Comparison of ENCODE assay signal across 8 mouse cellular contexts in the genomic region with DNA sequence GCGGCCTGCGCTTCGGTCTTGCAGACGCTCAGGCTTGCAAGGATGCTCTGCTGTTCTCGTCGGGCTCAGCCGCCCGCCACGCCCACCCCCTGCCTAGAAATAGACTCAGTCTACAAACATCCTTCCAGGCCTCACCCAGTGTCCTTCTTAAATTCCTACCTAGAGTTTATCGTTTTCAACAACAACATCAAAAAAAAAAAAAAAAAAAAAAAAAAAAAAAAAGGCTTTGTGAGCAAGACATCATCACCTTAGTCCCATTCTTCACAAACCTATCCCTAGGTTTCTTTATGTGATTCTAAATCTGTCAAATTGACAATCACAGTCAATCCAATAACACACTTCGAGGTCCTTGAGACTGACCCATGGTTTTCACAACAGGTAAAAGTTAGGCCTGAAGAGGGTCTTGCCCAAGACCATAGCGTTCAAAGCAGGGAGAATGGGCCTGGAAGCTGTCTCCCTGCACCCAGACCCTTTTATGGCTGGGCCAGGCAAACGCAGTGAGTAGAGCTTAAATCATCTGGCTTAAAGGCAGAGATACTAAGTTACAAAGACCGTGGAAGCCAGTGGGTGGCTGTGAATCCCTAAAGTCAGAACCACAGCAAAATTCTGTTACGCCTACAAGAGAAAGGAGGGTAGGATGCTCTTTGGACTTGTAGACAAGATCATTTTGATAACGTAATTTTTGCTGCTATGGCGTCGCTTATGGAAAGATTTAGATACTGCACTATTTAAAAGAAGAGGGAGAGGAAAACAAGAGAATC. TPM values are rescaled to one million over a fixed set of nuclear protein-coding genes. Genes with fewer than 3 reads are reported as not detected.
DNase-seq lines count a peak whose midpoint lies in the region; ATAC-seq lines count a peak whose summit lies in the region.

No protein-coding gene starts in this region.

- peaks cover 3% of the 10 kb centered on the region; the same call in 1 of the 2 replicates for H3K4me1 ChIP-seq in lung, embryonic 16.5 days (replicated peaks; ENCODE audit: control insufficient read depth, insufficient read depth, low read length)
- H3K4me1 ChIP-seq in limb, embryonic 11.5 days (ENCODE audit: control insufficient read depth, insufficient read depth, low read length), result 0 out of 2 replicates have a peak, but pooled peaks cover 3% of the 10 kb centered on the region
- peaks cover 8% of the 10 kb centered on the region; the same call in 1 of the 2 replicates for H3K4me1 ChIP-seq in stomach, embryonic 15.5 days

- peak; percentile 12 for DNase-seq in CD4-positive, CD25-positive, alpha-beta regulatory T cell, adult 2 months (ENCODE audit: low read depth, low spot score)
- DNase-seq in lung, postnatal 25 days (ENCODE audit: low spot score), result no peak
- no peak for DNase-seq in limb, embryonic 11.5 days (ENCODE audit: low spot score)
- no peak for DNase-seq in embryo, embryonic 9.5 days (ENCODE audit: extremely low spot score)

- H3K27me3 ChIP-seq in lung, embryonic 16.5 days (ENCODE audit: control insufficient read depth, insufficient read depth, low read depth, low read length), result no peaks in the 10 kb centered on the region
- no peaks in the 10 kb centered on the region for H3K27me3 ChIP-seq in limb, embryonic 11.5 days (ENCODE audit: control insufficient read depth, insufficient read depth, low read length)
- no peaks in the 10 kb centered on the region for H3K27me3 ChIP-seq in stomach, embryonic 15.5 days (replicated peaks)

- peak overlapping the region; percentile 72 for H3K4me2 ChIP-seq in lung, embryonic 16.5 days (ENCODE audit: low read depth, low read length)
- H3K4me2 ChIP-seq in limb, embryonic 11.5 days (ENCODE audit: low read depth, severe bottlenecking), result peak overlapping the region; percentile 72
- peak overlapping the region; percentile 70 for H3K4me2 ChIP-seq in stomach, embryonic 15.5 days

- no peak for ATAC-seq in CD4-positive, CD25-positive, alpha-beta regulatory T cell, adult 4 months
- ATAC-seq in lung, embryonic 16.5 days (ENCODE audit: low read depth), result no peak
- ATAC-seq in limb, embryonic 11.5 days (ENCODE audit: insufficient number of reproducible peaks, low FRiP score, low TSS enrichment, low read depth), result no peak
- ATAC-seq in stomach, embryonic 15.5 days (ENCODE audit: insufficient read depth, low FRiP score, low read depth), result no peak
- ATAC-seq in cerebellum, adult (ENCODE audit: insufficient number of reproducible peaks, low FRiP score, low TSS enrichment), result no peak

- no peak overlapping the region for H3K27ac ChIP-seq in lung, embryonic 16.5 days (ENCODE audit: low read length)
- no peak overlapping the region for H3K27ac ChIP-seq in limb, embryonic 11.5 days (replicated peaks; ENCODE audit: low read depth, low read length)
- H3K27ac ChIP-seq in stomach, embryonic 15.5 days, result no peak overlapping the region

- no peak overlapping the region; the same call in 1 of the 2 replicates for H3K9ac ChIP-seq in lung, embryonic 16.5 days (ENCODE audit: low read length)
- H3K9ac ChIP-seq in limb, embryonic 11.5 days (ENCODE audit: low read length), result no peak overlapping the region
- no peak overlapping the region for H3K9ac ChIP-seq in stomach, embryonic 15.5 days

- H3K4me3 ChIP-seq in lung, embryonic 16.5 days (ENCODE audit: low read length), result peak overlapping the region; percentile 75
- H3K4me3 ChIP-seq in limb, embryonic 11.5 days (ENCODE audit: low read depth, low read length), result peak overlapping the region; percentile 63
- peak overlapping the region; percentile 65 for H3K4me3 ChIP-seq in stomach, embryonic 15.5 days (replicated peaks)

- H3K36me3 ChIP-seq in lung, embryonic 16.5 days (ENCODE audit: control insufficient read depth, insufficient read depth, low read length), result no peaks in the 10 kb centered on the region
- no peaks in the 10 kb centered on the region for H3K36me3 ChIP-seq in limb, embryonic 11.5 days (ENCODE audit: control insufficient read depth, insufficient read depth, low read length)
- H3K36me3 ChIP-seq in stomach, embryonic 15.5 days, result no peaks in the 10 kb centered on the region

- no peaks in the 10 kb centered on the region for H3K9me3 ChIP-seq in lung, embryonic 16.5 days (ENCODE audit: control insufficient read depth, low read length)
- no peaks in the 10 kb centered on the region for H3K9me3 ChIP-seq in limb, embryonic 11.5 days (ENCODE audit: control insufficient read depth, low read length)
- no peaks in the 10 kb centered on the region for H3K9me3 ChIP-seq in stomach, embryonic 15.5 days

- 33% methylated on average over 18 of the region's 18 CpGs for WGBS in lung, embryonic 16.5 days
- 32% methylated on average over 18 of the region's 18 CpGs for WGBS in limb, embryonic 11.5 days
- 32% methylated on average over 18 of the region's 18 CpGs for WGBS in stomach, embryonic 15.5 days

RNA-seq across cellular contexts. Expression of a gene that starts 0.5 kb away (rescaled TPM):
- 10 to 100 TPM in 1 of 2 experiments, 1 to 10 TPM in 1; 7.2 to 14.4 TPM for polyA plus RNA-seq in CD4-positive, CD25-positive, alpha-beta regulatory T cell, adult 4 months (2017; shearing (Covaris generic))
- polyA plus RNA-seq in lung, embryonic 16.5 days (2015; fragmentation: Nextera tagmentation; extraction: Ambion mirVana), result 5.2 and 5.3 TPM in 2 replicates
- polyA plus RNA-seq in limb, embryonic 11.5 days (2014; fragmentation: Nextera tagmentation; extraction: Ambion mirVana), result 4.6 and 5.0 TPM in 2 replicates
- polyA plus RNA-seq in stomach, embryonic 15.5 days (2015; fragmentation: Nextera tagmentation; extraction: Ambion mirVana), result 6.2 and 8.9 TPM in 2 replicates

RNA-seq across cellular contexts. Expression of a gene that starts 59.3 kb away (rescaled TPM):
- polyA plus RNA-seq in CD4-positive, CD25-positive, alpha-beta regulatory T cell, adult 4 months (2017; shearing (Covaris generic)), result 1 to 10 TPM; 1.4 TPM
- 8.0 and 9.3 TPM in 2 replicates for polyA plus RNA-seq in lung, embryonic 16.5 days (2015; fragmentation: Nextera tagmentation; extraction: Ambion mirVana)
- 7.7 and 9.8 TPM in 2 replicates for polyA plus RNA-seq in limb, embryonic 11.5 days (2014; fragmentation: Nextera tagmentation; extraction: Ambion mirVana)
- polyA plus RNA-seq in stomach, embryonic 15.5 days (2015; fragmentation: Nextera tagmentation; extraction: Ambion mirVana), result 5.4 and 5.9 TPM in 2 replicates
